Mouse (Mus musculus) gonadal fat pad, adult 2 months (tissue): ENCODE results near the gene Nes. TPM values are rescaled to one million over a fixed set of nuclear protein-coding genes. Genes with fewer than 3 reads are reported as not detected.

ENCODE experiments used
- DNase-seq: peaks from one replicate; pipeline ENCODE4 v3.0.0-alpha.2; 2012; ENCODE audit warnings: low read depth
- polyA plus RNA-seq: library from polyadenylated mRNA; depleted of rRNA; stranded (reverse); fragments of >200 nt; gene quantifications from 2 replicates; pipeline ENCODE4 v1.2.3, GENCODE M21; 2012; rRNA removed

Nes gene
- polyA plus RNA-seq, 1 experiment, result 6.1 TPM

DNA sequence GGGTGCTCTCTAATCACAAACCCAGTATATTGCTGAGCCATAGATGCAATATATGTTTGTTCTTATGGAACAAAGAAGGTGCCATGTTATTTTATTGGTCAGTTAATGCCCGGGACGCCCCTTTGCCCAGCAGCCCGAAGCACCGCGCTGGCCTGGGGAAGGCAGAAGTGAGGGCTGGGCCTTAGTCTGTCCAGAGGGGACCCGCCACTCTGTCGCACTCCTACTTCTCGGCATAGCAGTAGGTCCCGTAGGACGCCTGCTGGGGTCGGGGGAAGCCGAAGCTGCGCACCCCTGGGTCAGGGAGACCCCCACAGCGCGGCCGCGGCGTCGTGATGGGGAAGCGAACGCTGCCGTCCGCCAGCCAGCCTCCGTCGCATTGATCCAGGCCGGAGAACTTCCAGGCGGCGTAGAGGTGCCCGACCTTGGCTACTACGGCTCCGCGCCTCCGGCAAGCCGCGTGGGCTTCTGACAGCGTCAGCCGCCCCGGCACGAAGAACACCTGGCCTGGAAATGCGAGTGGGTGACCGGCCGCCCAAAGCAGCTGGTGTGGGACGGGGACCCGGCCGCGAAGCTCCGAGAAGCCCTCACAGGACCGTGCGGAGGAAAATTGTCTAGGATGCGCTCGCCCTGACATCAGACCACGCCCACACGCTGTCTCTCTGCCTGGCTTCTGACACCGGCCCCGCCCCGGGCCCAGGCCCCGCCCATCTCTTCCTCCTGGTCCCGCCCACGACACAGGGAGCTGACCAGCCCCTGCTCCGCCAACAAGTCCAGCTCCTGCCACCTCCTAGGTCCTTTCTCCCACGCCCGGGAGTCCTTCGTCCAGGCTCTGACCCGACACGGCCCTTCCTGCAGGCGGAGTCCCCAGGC, 51.7 kb downstream of the Nes start:
- peak; percentile 19 for DNase-seq

DNA sequence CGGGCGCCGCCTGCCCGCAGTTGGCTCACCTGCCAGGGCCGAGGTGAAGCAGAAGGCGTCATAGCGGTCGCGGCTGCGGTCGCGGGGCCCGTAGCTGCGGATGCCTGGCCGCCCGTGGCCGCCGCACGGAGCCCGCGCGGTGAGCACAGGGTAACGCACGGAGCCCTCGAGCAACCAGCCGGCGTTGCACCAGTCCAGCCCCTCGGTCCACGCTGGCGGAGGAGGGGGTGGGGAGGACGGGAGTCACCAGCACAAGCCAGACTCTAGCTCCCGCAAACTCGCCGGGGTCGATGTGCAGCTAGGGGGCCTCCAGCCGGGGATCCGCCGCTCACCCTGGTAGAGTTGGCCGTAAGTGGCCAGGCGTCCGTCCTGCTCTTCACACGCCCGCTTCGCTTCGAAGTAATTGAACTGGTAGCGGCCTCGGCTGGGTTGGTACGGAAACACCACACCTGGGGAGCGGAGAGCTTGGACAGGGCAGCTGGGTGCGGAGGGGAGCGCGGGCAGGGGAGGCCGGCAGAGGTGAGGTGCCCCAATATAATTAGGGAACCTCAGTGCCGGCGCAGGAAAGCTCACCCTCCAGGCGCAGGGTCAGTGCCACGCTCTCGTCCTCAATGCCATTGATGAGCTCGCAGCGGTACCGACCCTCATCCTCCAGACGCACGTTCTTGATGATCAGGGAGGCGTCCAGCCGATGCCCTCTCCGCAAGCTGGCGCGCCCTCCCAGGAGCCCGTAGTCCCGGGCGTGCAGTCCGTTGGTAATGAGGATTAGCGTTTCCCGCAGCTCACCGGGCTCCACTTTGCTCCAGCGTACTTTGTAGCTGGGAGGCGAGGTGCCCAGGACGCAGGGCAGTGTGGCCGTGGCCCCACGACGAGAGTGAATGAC, 52.6 kb downstream of the Nes start:
- DNase-seq, result no peak

- no peak for DNase-seq
Observed at GRCm38 (mm10) chr3:88026823-88027222, 55.9 kb downstream of the Nes start.

DNA sequence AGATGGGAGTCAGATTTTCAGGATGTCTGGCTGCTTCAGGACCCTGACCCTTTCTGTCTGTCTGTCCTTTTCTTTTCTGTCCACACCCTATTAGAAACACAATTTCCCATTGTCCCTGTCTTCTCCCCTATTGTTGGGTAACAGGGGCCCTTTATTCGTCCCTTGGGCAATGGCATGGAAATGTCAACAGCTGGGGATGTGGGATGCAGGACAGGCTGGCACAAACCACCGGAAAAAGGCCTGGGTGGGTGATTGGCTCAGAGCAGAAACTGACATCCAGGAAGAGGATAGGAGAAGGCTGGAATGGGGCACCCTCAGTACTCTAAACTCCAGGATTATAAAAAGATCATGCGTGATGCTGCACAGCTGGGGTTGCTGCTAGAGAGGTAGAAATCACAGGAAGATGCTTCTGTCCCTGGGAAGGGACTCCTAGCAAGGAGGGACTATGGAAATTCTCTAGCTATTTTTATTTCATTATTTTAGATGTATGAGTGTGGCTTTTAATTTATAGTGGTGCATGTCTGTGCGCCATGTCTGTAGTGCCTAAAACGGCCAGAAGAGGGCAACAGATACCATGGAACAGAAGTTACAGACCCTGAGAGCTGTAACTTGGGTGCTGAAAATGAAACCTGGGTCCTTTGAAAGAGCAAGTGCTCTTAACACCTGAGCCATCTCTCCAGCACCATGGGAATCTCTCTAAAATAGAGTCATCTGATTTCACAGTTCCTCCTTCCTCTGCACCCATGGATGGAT, 56.7 kb downstream of the Nes start, which contains the start of gene Hapln2:
Hapln2 (minus strand) TSS at position 150 of the 753 bp plus-strand sequence.
- DNase-seq, result no peak

Other genes starting within 250 kb of the Nes start
- gene Lrrc71, start 222.5 kb upstream of the Nes start, polyA plus RNA-seq, result 3.2 and 3.9 TPM in 2 replicates
- gene Ntrk1, start 175.9 kb upstream of the Nes start, polyA plus RNA-seq, result 2.8 and 3.0 TPM in 2 replicates
- gene Insrr, start 174.1 kb upstream of the Nes start, polyA plus RNA-seq, result 2.0 and 2.8 TPM in 2 replicates
- 76.8 and 81.8 TPM in 2 replicates for gene Pear1, start 146.8 kb upstream of the Nes start, polyA plus RNA-seq
- 0.43 and 0.61 TPM in 2 replicates for gene Sh2d2a, start 124.3 kb upstream of the Nes start, polyA plus RNA-seq
- 24.5 and 29.2 TPM in 2 replicates for gene Prcc, start 85.5 kb upstream of the Nes start, polyA plus RNA-seq
- 78.3 and 87.9 TPM in 2 replicates for gene Hdgf, start 64.8 kb upstream of the Nes start, polyA plus RNA-seq
- gene Mrpl24, start 51.6 kb upstream of the Nes start, polyA plus RNA-seq, result 51.0 and 51.8 TPM in 2 replicates
- gene Isg20l2, start 40.8 kb upstream of the Nes start, polyA plus RNA-seq, result 11.0 and 11.4 TPM in 2 replicates
- gene Rrnad1, start 40.4 kb upstream of the Nes start, polyA plus RNA-seq, result 19.9 and 27.5 TPM in 2 replicates
- gene Crabp2, start 22.4 kb upstream of the Nes start, polyA plus RNA-seq, result 5.6 and 12.0 TPM in 2 replicates
- 0.08 TPM in 1 of 2 replicates, not detected in the other for gene Bcan, start 29.2 kb downstream of the Nes start, polyA plus RNA-seq
- not detected in 2 replicates for gene Hapln2, start 56.5 kb downstream of the Nes start, polyA plus RNA-seq
- gene Gpatch4, start 72.0 kb downstream of the Nes start, polyA plus RNA-seq, result 5.7 and 6.3 TPM in 2 replicates
- 98.6 and 109 TPM in 2 replicates for gene Naxe, start 87.4 kb downstream of the Nes start, polyA plus RNA-seq
- gene Ttc24, start 107.2 kb downstream of the Nes start, polyA plus RNA-seq, result 0.88 and 1.5 TPM in 2 replicates
- gene Iqgap3, start 110.9 kb downstream of the Nes start, polyA plus RNA-seq, result 1.7 and 2.0 TPM in 2 replicates
- 39.5 and 41.9 TPM in 2 replicates for gene Mef2d, start 171.3 kb downstream of the Nes start, polyA plus RNA-seq